ENCODE assay signal across 11 mouse cellular contexts in genomic region chr15:94263866-94264496, GRCm38 (mm10).
DNase-seq lines count a peak whose midpoint lies in the region; ATAC-seq and TF ChIP-seq lines count a peak whose summit lies in the region.
"Had no signal": no experiment of that assay in that cellular context is flagged by ENCODE, and none has a peak within 500 bp of the region (broad histone marks: within the 10 kb centered on the region; RNA-seq: fewer than 3 reads in every experiment).

No protein-coding gene starts in this region.

- no peak overlapping the region for H3K27ac ChIP-seq in layer of hippocampus, adult 2 months
- H3K27ac ChIP-seq: embryonic facial prominence, embryonic 10.5 days; midbrain, embryonic 12.5 days had no signal

- no peak overlapping the region for H3K4me3 ChIP-seq in layer of hippocampus, adult 2 months
- H3K4me3 ChIP-seq: embryonic facial prominence, embryonic 10.5 days; midbrain, embryonic 12.5 days had no signal

- TF ChIP-seq CTCF in layer of hippocampus, adult 2 months (conservative IDR thresholded peaks at IDR 0.05) = no peak

- no peak for ATAC-seq in cerebellum, adult (ENCODE audit: insufficient number of reproducible peaks, low FRiP score, low TSS enrichment)
- no peak for ATAC-seq in megakaryocyte, adult 5-6 weeks (ENCODE audit: poor library complexity, severe bottlenecking)
- ATAC-seq: intestine, embryonic 16.5 days had no signal

- DNase-seq in cerebellum, adult 11 months = peak; percentile 18
- DNase-seq in layer of hippocampus, adult 2 months (ENCODE audit: low spot score in 2 of 2) = peak; percentile 26 to 49
- DNase-seq in layer of hippocampus, adult 9-11 months = no peak
- peak; percentile 4 for DNase-seq in NIH3T3 (ENCODE audit: low read depth)
- peak; percentile 66 to 74 for DNase-seq in layer of hippocampus, postnatal 10 days (ENCODE audit: low spot score in 2 of 2)
- DNase-seq in T-cell, adult 2 months (ENCODE audit: low spot score) = no peak

Comparison
In these comparisons a context has a peak if more than half of its experiments do, and no peak if none do; other contexts are left out.
1. DNase-seq: peak in cerebellum, adult 11 months (single experiment), layer of hippocampus, adult 2 months (2 of 2), NIH3T3 (single experiment) and layer of hippocampus, postnatal 10 days (2 of 2); none in layer of hippocampus, adult 9-11 months (single experiment) and T-cell, adult 2 months (single experiment).